Mouse (Mus musculus) hindbrain, embryonic 10.5 days (tissue): Measurements from ENCODE around the gene Slc25a1. TPM values are rescaled to one million over a fixed set of nuclear protein-coding genes. Genes with fewer than 3 reads are reported as not detected.
"Not testable (repeated sequence)": the region's sequence is repeated elsewhere in the genome, so short reads cannot be mapped to it uniquely, and the experiment has no call there.

Experiments used
- DNase-seq: peaks from one replicate; pipeline ENCODE4 v3.0.0-alpha.2; 2017; ENCODE audit warnings: low spot score
- H3K27ac ChIP-seq: fragments of 300-500 bp; sonication (generic); 2 replicates; pipeline ENCODE4 v1.5.1; 2016; ENCODE audit warnings: mild to moderate bottlenecking, moderate library complexity
- H3K27me3 ChIP-seq: fragments of 300-500 bp; sonication (generic); 2 replicates; pipeline ENCODE4 v1.6.1; 2016; ENCODE audit warnings: mild to moderate bottlenecking; ENCODE audit not compliant: poor library complexity, insufficient read depth, severe bottlenecking
- H3K36me3 ChIP-seq: fragments of 300-500 bp; sonication (generic); 2 replicates; pipeline ENCODE4 v1.6.1; 2016; ENCODE audit warnings: mild to moderate bottlenecking, moderate library complexity
- H3K4me1 ChIP-seq: fragments of 300-500 bp; sonication (generic); replicated peaks from 2 replicates; pipeline ENCODE4 v1.6.1; 2016; ENCODE audit warnings: mild to moderate bottlenecking
- H3K4me3 ChIP-seq: fragments of 300-500 bp; sonication (generic); 2 replicates; pipeline ENCODE4 v1.5.1; 2016; ENCODE audit warnings: mild to moderate bottlenecking, moderate library complexity
- H3K9me3 ChIP-seq: fragments of 300-500 bp; sonication (generic); 2 replicates; pipeline ENCODE4 v1.6.1; 2016; ENCODE audit warnings: mild to moderate bottlenecking, moderate library complexity
- WGBS: fragments of 180-500 bp; shearing (Covaris S2); methylation state at CpG from one replicate; pipeline ENCODE4 v1.1.7; 2016; 5-methylcytosine and 5-hydroxymethylcytosine counted together
- polyA plus RNA-seq: library from polyadenylated mRNA; unstranded; fragments of >200 nt; fragmentation: Nextera tagmentation; extraction: Ambion mirVana; gene quantifications from 2 replicates; pipeline ENCODE4 v1.2.1, GENCODE M21; 2016

Slc25a1 gene
- 115 and 149 TPM in 2 replicates for polyA plus RNA-seq

- Histone ChIP-seq H3K4me3 (peak within 1 kb of the TSS; percentile 94), H3K27me3 (no peaks in the 10 kb centered on the region; the same call in 1 of the 2 replicates), H3K27ac (peak within 1 kb of the TSS; percentile 91), H3K4me1 (peaks cover 37% of the 10 kb centered on the region), H3K36me3 (peaks cover 25% of the 10 kb centered on the region), H3K9me3 (no peaks in the 10 kb centered on the region)
- peak; percentile 89 for DNase-seq
- WGBS, result under 1% methylated on average over 47 of the region's 47 CpGs
Observed at GRCm38 (mm10) chr16:17928087-17928580, at the start of gene Slc25a1. Gene Slc25a1 (minus strand): TSS chr16:17928219.

DNA sequence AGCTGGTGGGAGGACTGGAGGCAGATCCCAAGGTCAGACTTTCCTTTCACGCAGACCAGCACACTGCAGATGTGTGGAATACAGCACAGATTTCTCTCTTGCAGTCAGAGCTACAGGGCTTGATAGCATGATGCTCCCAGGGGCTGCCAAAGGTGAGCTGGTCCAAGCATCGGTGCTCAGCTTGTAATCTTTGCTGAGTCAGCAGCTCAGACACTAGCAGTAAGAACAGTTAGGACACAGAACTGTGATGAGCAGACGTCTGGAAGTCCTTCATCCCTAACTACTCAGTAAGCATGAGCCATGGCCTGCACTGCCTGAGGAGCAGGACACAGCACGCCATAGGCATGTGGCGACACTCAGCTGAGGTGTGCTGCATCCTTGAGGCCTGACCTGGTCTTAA lies 43.8 kb upstream of the Slc25a1 start:
- Histone ChIP-seq H3K27me3 (no peaks in the 10 kb centered on the region), H3K36me3 (no peaks in the 10 kb centered on the region), H3K9me3 (no peaks in the 10 kb centered on the region), H3K27ac (no peak overlapping the region), H3K4me3 (no peak overlapping the region), H3K4me1 (no peaks in the 10 kb centered on the region)
- DNase-seq, result no peak
- WGBS, result 79% methylated on average over 5 of the region's 5 CpGs

DNA sequence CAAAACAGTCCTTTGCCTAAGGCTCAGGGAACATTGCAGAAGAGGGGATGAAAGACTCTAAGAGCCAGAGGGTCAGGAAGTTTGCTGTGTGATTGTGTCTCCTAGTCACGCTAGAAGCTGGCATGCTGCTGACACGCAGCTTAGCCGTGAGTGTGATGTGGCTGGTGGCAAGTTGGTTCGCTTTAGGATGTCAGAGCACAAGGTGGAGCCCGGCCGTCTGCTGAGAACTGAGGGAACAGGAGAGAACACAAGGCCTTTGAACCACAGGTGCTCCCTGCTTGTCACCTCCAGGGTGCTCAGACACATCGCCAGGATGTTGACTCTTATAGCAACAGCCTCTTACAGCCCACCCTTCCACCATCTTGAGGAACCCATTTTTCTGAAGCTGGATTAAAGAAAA lies 34.1 kb upstream of the Slc25a1 start:
- 81% methylated on average over 7 of the region's 7 CpGs for WGBS
- H3K9me3 ChIP-seq, result peaks cover under 1% of the 10 kb centered on the region; the same call in 1 of the 2 replicates
- H3K4me1 ChIP-seq, result no peaks in the 10 kb centered on the region
- DNase-seq, result no peak
- no peaks in the 10 kb centered on the region for H3K27me3 ChIP-seq
- no peak overlapping the region for H3K4me3 ChIP-seq
- H3K36me3 ChIP-seq, result no peaks in the 10 kb centered on the region
- H3K27ac ChIP-seq, result no peak overlapping the region

DNA sequence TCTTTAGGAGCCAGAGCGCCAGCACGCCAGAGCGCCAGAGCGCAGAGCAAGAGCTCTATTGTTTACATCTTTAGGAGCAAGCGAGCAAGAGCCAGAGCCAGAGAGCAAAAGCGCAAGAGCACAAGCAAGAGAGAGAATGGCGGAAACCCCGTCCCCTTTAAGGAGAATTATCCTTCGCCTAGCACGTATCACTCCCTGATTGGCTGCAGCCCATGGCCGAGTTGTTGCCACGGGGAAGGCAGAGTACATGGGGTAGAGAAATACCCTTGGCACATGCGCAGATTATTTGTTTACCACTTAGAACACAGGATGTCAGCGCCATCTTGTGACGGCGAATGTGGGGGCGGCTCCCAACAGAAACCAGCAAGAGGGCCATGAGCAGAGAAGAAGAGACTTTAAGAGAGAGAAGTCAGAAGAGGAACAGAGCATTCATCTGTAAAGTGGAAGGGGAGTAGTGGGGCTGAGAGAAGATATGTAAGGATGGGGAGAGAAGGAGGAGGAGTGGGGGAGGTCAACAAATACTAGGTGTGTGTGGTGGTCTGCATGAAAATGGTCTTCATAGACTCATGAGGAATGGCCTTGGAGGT lies 28.1 kb upstream of the Slc25a1 start:
- not testable (repeated sequence) for H3K27ac ChIP-seq, H3K4me3 ChIP-seq
- WGBS, result 95% methylated on average over 17 of the region's 17 CpGs

DNA sequence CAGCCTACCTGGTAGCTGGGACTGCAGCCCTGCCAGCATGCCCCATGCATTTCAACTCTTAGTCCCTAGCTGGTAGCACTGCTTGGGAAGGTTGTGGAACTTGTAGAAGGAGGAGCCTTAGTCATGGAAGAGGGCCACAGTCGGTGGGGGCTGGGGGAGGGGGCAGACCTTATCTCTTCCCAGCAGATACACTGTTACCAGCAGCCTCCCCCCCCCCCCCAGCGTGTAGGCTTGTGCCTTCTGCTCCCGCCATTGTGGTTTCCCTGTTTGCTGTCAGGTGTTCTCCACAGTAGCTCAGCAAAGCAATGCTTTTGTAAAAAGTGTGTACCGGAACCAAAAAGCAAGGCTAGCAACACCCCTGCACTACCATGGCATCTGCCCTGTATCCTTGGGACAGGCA lies 23.6 kb upstream of the Slc25a1 start:
- DNase-seq, result no peak
- H3K9me3 ChIP-seq, result no peaks in the 10 kb centered on the region
- no peak overlapping the region for H3K4me3 ChIP-seq
- 90% methylated on average over 4 of the region's 4 CpGs for WGBS
- no peaks in the 10 kb centered on the region for H3K27me3 ChIP-seq
- no peaks in the 10 kb centered on the region for H3K36me3 ChIP-seq
- no peak overlapping the region for H3K27ac ChIP-seq
- H3K4me1 ChIP-seq, result peaks cover 17% of the 10 kb centered on the region

More for the DNA sequence above, 28.1 kb upstream of the Slc25a1 start:
- not testable (repeated sequence) for DNase-seq, H3K9me3 ChIP-seq, H3K4me1 ChIP-seq, H3K27me3 ChIP-seq, H3K36me3 ChIP-seq

DNA sequence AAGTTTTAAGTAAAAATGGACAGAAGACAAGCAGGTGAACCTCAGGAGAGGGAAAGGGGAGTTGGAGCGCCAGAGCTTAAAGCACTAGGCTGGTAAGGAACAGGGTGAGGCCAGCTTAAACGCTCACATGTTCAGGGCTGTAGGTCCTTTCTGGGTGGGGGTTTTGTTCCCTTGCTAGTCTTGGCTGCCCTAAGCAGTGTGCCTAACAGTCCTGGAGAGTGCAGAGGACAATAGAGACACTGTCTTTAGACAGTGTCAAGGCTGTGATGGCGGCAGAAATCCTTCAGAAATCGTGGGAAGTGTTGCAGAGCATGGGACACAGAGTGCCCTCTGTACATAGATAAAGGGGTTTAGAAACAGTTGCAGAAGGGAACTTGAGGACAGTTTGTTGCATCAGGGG lies 22.0 kb upstream of the Slc25a1 start:
- peaks cover 17% of the 10 kb centered on the region for H3K4me1 ChIP-seq
- no peaks in the 10 kb centered on the region for H3K9me3 ChIP-seq
- DNase-seq, result no peak
- H3K27ac ChIP-seq, result peak overlapping the region; percentile 79
- no peaks in the 10 kb centered on the region for H3K36me3 ChIP-seq
- H3K27me3 ChIP-seq, result 0 out of 2 replicates have a peak, but pooled peaks cover 2% of the 10 kb centered on the region
- no peak overlapping the region for H3K4me3 ChIP-seq
- WGBS, result 53% methylated on average over 4 of the region's 4 CpGs

DNA sequence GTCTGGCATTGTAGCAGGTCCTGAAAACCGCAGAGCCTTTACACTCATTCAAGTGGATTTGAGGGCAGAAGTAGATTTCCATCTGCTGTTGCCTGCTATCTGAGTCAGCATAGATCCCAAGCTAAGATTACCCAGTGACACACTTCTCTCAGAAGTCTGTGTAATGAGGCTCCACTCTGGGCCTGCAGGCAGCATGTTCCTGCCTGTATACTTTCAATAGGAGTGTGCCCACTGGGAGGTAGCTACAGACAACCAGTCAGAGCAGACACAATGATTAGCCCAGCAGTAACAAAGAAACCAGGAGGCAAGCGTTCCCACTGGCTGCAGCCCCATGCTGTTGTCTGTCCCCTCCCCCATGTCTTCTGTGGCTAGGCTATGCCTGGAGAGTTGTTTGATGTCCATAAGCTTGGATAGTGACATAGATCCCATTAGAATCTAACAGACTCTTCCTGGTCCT lies 21.4 kb upstream of the Slc25a1 start:
- H3K4me3 ChIP-seq, result no peak overlapping the region
- H3K9me3 ChIP-seq, result no peaks in the 10 kb centered on the region
- H3K4me1 ChIP-seq, result peaks cover 17% of the 10 kb centered on the region
- peak; percentile 65 for DNase-seq
- H3K36me3 ChIP-seq, result no peaks in the 10 kb centered on the region
- WGBS, result 28% methylated on average over 2 of the region's 2 CpGs
- H3K27me3 ChIP-seq, result 0 out of 2 replicates have a peak, but pooled peaks cover 3% of the 10 kb centered on the region
- peak overlapping the region; percentile 79 for H3K27ac ChIP-seq

GRCm38 (mm10) chr16:17945081-17945831 lies 17.2 kb upstream of the Slc25a1 start:
- Histone ChIP-seq H3K36me3 (no peaks in the 10 kb centered on the region), H3K4me1 (peaks cover 14% of the 10 kb centered on the region), H3K27ac (no peak overlapping the region), H3K4me3 (no peak overlapping the region), H3K27me3 (0 out of 2 replicates have a peak, but pooled peaks cover 3% of the 10 kb centered on the region), H3K9me3 (no peaks in the 10 kb centered on the region)
- 67% methylated on average over 7 of the region's 7 CpGs for WGBS
- DNase-seq, result no peak

DNA sequence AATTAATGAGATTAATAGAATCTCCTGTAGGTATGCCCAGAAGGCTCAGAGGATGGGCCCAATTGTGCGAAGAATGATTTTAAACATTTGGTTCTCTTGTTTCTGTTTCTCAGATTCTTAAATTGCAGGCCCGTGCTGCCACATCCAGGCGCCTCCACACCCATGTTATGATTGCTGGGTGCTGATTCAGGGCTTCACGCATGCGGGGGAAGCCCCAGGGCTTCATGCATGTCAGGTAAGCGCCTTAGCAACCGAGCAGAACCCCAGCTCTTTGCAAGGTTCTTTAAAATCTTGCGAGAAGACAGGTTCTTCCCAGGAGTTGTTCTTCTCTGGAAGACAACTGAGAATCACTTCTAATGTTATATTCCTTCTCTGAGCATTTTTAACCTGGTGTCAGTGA lies 15.4 kb upstream of the Slc25a1 start:
- Histone ChIP-seq H3K36me3 (no peaks in the 10 kb centered on the region), H3K4me1 (0 out of 2 replicates have a peak, but pooled peaks cover 6% of the 10 kb centered on the region), H3K27ac (no peak overlapping the region), H3K27me3 (0 out of 2 replicates have a peak, but pooled peaks cover 3% of the 10 kb centered on the region), H3K9me3 (no peaks in the 10 kb centered on the region), H3K4me3 (no peak overlapping the region)
- DNase-seq, result no peak
- 68% methylated on average over 8 of the region's 8 CpGs for WGBS

DNA sequence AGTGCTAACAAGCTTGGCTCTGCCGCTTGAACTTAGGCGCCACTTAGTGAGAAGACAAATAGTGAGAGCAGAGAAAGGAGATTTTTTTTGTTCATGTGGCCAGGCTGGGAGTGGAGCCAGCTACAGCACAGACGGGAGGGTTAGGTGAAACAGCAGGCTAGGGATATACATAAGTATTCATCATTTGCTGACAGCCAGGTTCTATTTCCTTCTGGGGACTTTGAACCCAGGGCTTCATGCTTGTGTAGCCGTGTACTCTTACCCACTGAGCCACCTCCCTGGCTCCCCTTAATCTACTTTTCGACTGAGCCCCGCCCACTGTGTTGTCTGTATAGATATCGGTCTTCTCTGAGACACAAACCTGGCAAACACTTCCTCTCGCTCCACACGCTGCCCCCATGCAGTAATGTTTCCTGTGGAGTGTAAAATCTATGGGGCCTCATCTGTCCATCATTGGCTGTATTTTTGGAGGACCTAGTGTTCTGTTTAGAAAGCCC lies 11.3 kb upstream of the Slc25a1 start:
- Histone ChIP-seq H3K4me1 (0 out of 2 replicates have a peak, but pooled peaks cover 6% of the 10 kb centered on the region), H3K27me3 (peaks cover 18% of the 10 kb centered on the region), H3K27ac (no peak overlapping the region), H3K9me3 (no peaks in the 10 kb centered on the region), H3K36me3 (no peaks in the 10 kb centered on the region), H3K4me3 (no peak overlapping the region)
- no peak for DNase-seq
- WGBS, result 69% methylated on average over 9 of the region's 9 CpGs

GRCm38 (mm10) chr16:17938821-17939220 lies 10.8 kb upstream of the Slc25a1 start:
- Histone ChIP-seq H3K27me3 (peaks cover 18% of the 10 kb centered on the region), H3K27ac (no peak overlapping the region), H3K4me1 (0 out of 2 replicates have a peak, but pooled peaks cover 6% of the 10 kb centered on the region), H3K36me3 (no peaks in the 10 kb centered on the region), H3K4me3 (no peak overlapping the region), H3K9me3 (no peaks in the 10 kb centered on the region)
- peak; percentile 76 for DNase-seq
- WGBS, result 14% methylated on average over 7 of the region's 7 CpGs

GRCm38 (mm10) chr16:17938187-17938586 lies 10.2 kb upstream of the Slc25a1 start:
- H3K4me1 ChIP-seq, result 0 out of 2 replicates have a peak, but pooled peaks cover 6% of the 10 kb centered on the region
- H3K4me3 ChIP-seq, result no peak overlapping the region
- 82% methylated on average over 7 of the region's 7 CpGs for WGBS
- H3K27me3 ChIP-seq, result peaks cover 18% of the 10 kb centered on the region
- no peaks in the 10 kb centered on the region for H3K9me3 ChIP-seq
- no peak for DNase-seq
- H3K36me3 ChIP-seq, result no peaks in the 10 kb centered on the region
- no peak overlapping the region for H3K27ac ChIP-seq

- 83% methylated on average over 10 of the region's 10 CpGs for whole genome bisulfite sequencing
- Histone ChIP-seq H3K27me3 (peaks cover 18% of the 10 kb centered on the region), H3K36me3 (no peaks in the 10 kb centered on the region), H3K4me3 (no peak overlapping the region), H3K9me3 (no peaks in the 10 kb centered on the region), H3K4me1 (0 out of 2 replicates have a peak, but pooled peaks cover 6% of the 10 kb centered on the region), H3K27ac (no peak overlapping the region)
- no peak for DNase-seq
Observed at GRCm38 (mm10) chr16:17936776-17937175, 8.8 kb upstream of the Slc25a1 start.
